In the genomic region with DNA sequence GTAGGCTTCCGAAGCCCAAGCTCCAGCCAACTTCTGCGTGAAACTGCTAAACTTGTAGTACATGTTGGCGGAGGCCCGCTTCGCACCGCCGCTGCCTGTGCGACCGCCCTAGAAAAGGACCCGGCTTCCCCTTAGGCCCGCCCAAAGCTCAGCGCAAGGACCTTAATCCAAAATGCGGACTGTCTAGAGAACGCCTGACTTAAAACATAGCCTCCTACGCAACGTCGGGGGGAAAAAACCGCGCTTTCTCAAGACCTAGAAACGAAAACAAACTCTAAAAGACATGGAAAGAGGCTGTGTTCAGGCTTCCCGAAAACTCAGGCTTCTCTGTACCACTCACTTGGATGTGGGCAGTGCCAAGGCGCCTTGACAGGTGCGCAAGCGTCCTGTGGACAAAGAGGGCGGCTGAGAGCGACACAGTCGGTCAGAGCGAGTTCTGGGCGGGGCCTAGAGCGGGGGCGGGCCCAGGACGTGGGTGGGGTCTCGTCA, we compare ENCODE assay signal across 8 mouse cellular contexts. TPM values are rescaled to one million over a fixed set of nuclear protein-coding genes. Genes with fewer than 3 reads are reported as not detected.
A peak's percentile ranks its signal among the peaks of the same experiment; 100 is the strongest.
DNase-seq lines count a peak whose midpoint lies in the region; ATAC-seq and TF ChIP-seq lines count a peak whose summit lies in the region.

No protein-coding gene starts in this region.

- peak overlapping the region; percentile 84 for H3K27ac ChIP-seq in heart, embryonic 11.5 days (ENCODE audit: low read depth, low read length)
- H3K27ac ChIP-seq in kidney, embryonic 16.5 days (ENCODE audit: low read length): peak overlapping the region; percentile 86
- peak overlapping the region; percentile 90 for H3K27ac ChIP-seq in liver, adult 2 months (replicated peaks; ENCODE audit: insufficient read depth, low read depth, low read length)

- H3K27me3 ChIP-seq in C2C12 (ENCODE audit: control insufficient read depth, insufficient read depth, insufficient read length) (no peaks in the 10 kb centered on the region), myocyte (ENCODE audit: control insufficient read depth, insufficient read depth, insufficient read length) (no peaks in the 10 kb centered on the region)
- H3K27me3 ChIP-seq in erythroblast, embryonic 14.5 days (ENCODE audit: control insufficient read depth): no peaks in the 10 kb centered on the region
- H3K27me3 ChIP-seq in heart, embryonic 11.5 days (ENCODE audit: control insufficient read depth, insufficient read depth, low read length): no peaks in the 10 kb centered on the region
- no peaks in the 10 kb centered on the region for H3K27me3 ChIP-seq in kidney, embryonic 16.5 days (ENCODE audit: insufficient read depth, low read length)
- H3K27me3 ChIP-seq in liver, adult 2 months (ENCODE audit: control insufficient read depth, insufficient read depth, low read length): no peaks in the 10 kb centered on the region
- no peaks in the 10 kb centered on the region for H3K27me3 ChIP-seq in splenic B cell, adult 2 months (ENCODE audit: control insufficient read depth, insufficient read depth, low read length, poor library complexity, severe bottlenecking)

- H3K79me2 ChIP-seq in C2C12 (ENCODE audit: control insufficient read depth, insufficient read depth) (peaks cover 50% of the 10 kb centered on the region), myocyte (ENCODE audit: control insufficient read depth, insufficient read depth) (peaks cover 47% of the 10 kb centered on the region)
- H3K79me2 ChIP-seq in liver, adult 2 months (ENCODE audit: control insufficient read depth, insufficient read depth, low read length): peaks cover 29% of the 10 kb centered on the region

- DNase-seq in brain, embryonic 14.5 days (ENCODE audit: low read depth): peak; percentile 98
- peak; percentile 85 for DNase-seq in liver, adult 2 months (ENCODE audit: extremely low read depth, low read depth, low spot score)
- peak; percentile 94 for DNase-seq in splenic B cell, adult 2 months (ENCODE audit: low read depth, low spot score)

- peak overlapping the region; percentile 80 for H3K4me2 ChIP-seq in heart, embryonic 11.5 days
- H3K4me2 ChIP-seq in kidney, embryonic 16.5 days (replicated peaks; ENCODE audit: low read depth, low read length): peak overlapping the region; percentile 68
- peak overlapping the region; percentile 82 for H3K4me2 ChIP-seq in myocyte (ENCODE audit: low read depth)

- under 1% methylated on average over 33 of the region's 33 CpGs for WGBS in heart, embryonic 11.5 days (ENCODE audit: insufficient replicate concordance)
- under 1% methylated on average over 33 of the region's 33 CpGs for WGBS in kidney, embryonic 16.5 days
- under 1% methylated on average over 33 of the region's 33 CpGs for WGBS in liver, adult 2 months

- H3K36me3 ChIP-seq in C2C12 (ENCODE audit: control insufficient read depth, insufficient read depth) (peaks cover 16% of the 10 kb centered on the region), myocyte (ENCODE audit: control insufficient read depth, insufficient read depth) (no peaks in the 10 kb centered on the region)
- peaks cover 7% of the 10 kb centered on the region for H3K36me3 ChIP-seq in erythroblast, embryonic 14.5 days (ENCODE audit: control insufficient read depth)
- no peaks in the 10 kb centered on the region for H3K36me3 ChIP-seq in heart, embryonic 11.5 days (ENCODE audit: control insufficient read depth, insufficient read depth, low read length)
- H3K36me3 ChIP-seq in kidney, embryonic 16.5 days (ENCODE audit: insufficient read depth, low read length): no peaks in the 10 kb centered on the region
- H3K36me3 ChIP-seq in liver, adult 2 months (ENCODE audit: control insufficient read depth, insufficient read depth, low read length): no peaks in the 10 kb centered on the region
- H3K36me3 ChIP-seq in splenic B cell, adult 2 months (ENCODE audit: control insufficient read depth, insufficient read depth, low read length, poor library complexity, severe bottlenecking): no peaks in the 10 kb centered on the region

- peak overlapping the region; percentile 98 for H3K9ac ChIP-seq in heart, embryonic 11.5 days (ENCODE audit: low read depth, low read length)
- H3K9ac ChIP-seq in kidney, embryonic 16.5 days (replicated peaks; ENCODE audit: low read length): peak overlapping the region; percentile 86
- peak overlapping the region; percentile 89 for H3K9ac ChIP-seq in liver, adult 2 months (ENCODE audit: low read depth, low read length)

- peaks cover 49% of the 10 kb centered on the region for H3K4me1 ChIP-seq in erythroblast, embryonic 14.5 days (ENCODE audit: control insufficient read depth)
- peaks cover 10% of the 10 kb centered on the region for H3K4me1 ChIP-seq in heart, embryonic 11.5 days (ENCODE audit: control insufficient read depth, insufficient read depth, low read length)
- peaks cover 12% of the 10 kb centered on the region for H3K4me1 ChIP-seq in kidney, embryonic 16.5 days (ENCODE audit: insufficient read depth, low read length)
- H3K4me1 ChIP-seq in liver, adult 2 months (ENCODE audit: control insufficient read depth, insufficient read depth, low read length): peaks cover 9% of the 10 kb centered on the region

- peaks cover 7% of the 10 kb centered on the region for H3K9me3 ChIP-seq in erythroblast, embryonic 14.5 days (ENCODE audit: control insufficient read depth, low read length)
- no peaks in the 10 kb centered on the region for H3K9me3 ChIP-seq in heart, embryonic 11.5 days (replicated peaks; ENCODE audit: control insufficient read depth, low read length)
- H3K9me3 ChIP-seq in kidney, embryonic 16.5 days (ENCODE audit: low read length): no peaks in the 10 kb centered on the region

- no peak for TF ChIP-seq CTCF in C2C12 (IDR thresholded peaks at IDR 0.05; ENCODE audit: control insufficient read depth, insufficient read depth, insufficient read length)
- TF ChIP-seq CTCF in brain, embryonic 14.5 days (IDR thresholded peaks at IDR 0.05; ENCODE audit: borderline replicate concordance, extremely low read depth, insufficient read depth, insufficient read length): no peak
- no peak for TF ChIP-seq CTCF in liver, adult 2 months (IDR thresholded peaks at IDR 0.05; ENCODE audit: low read depth, low read length)

- peak; percentile 96 for ATAC-seq in heart, embryonic 11.5 days (replicated peaks; ENCODE audit: insufficient number of reproducible peaks, low FRiP score, low TSS enrichment)
- ATAC-seq in kidney, embryonic 16.5 days (ENCODE audit: low FRiP score, low TSS enrichment): peak; percentile 98

- peak overlapping the region; percentile 96 for H3K4me3 ChIP-seq in C2C12 (ENCODE audit: insufficient read depth, poor library complexity, severe bottlenecking)
- peak overlapping the region; percentile 88 for H3K4me3 ChIP-seq in erythroblast, embryonic 14.5 days (replicated peaks)
- peak overlapping the region; percentile 99 for H3K4me3 ChIP-seq in heart, embryonic 11.5 days (ENCODE audit: low read depth, low read length)
- peak overlapping the region; percentile 68 for H3K4me3 ChIP-seq in kidney, embryonic 16.5 days (ENCODE audit: low read length)
- peak overlapping the region; percentile 62 for H3K4me3 ChIP-seq in liver, adult 2 months (ENCODE audit: insufficient read depth, low read depth, low read length)
- peak overlapping the region; percentile 97 for H3K4me3 ChIP-seq in myocyte

- peaks cover 48% of the 10 kb centered on the region for H3K79me3 ChIP-seq in C2C12 (ENCODE audit: low read depth)

- TF ChIP-seq POLR2A in brain, embryonic 14.5 days (IDR thresholded peaks at IDR 0.05; ENCODE audit: borderline replicate concordance, extremely low read depth, insufficient read depth, insufficient read length, poor library complexity, severe bottlenecking): peak; percentile 31; the same call in 1 of the 2 replicates
- peak; percentile 71 for TF ChIP-seq POLR2A in liver, adult 2 months (IDR thresholded peaks at IDR 0.05; ENCODE audit: extremely low read depth, insufficient read depth, low read length)
- no peak for TF ChIP-seq POLR2A in myocyte (IDR thresholded peaks at IDR 0.05; ENCODE audit: insufficient read length, low read depth)

- H3ac ChIP-seq in C2C12 (ENCODE audit: control insufficient read depth, insufficient read length, low read depth): peak overlapping the region; percentile 76
- H3ac ChIP-seq in myocyte (ENCODE audit: control insufficient read depth, insufficient read length): peak overlapping the region; percentile 73

TF ChIP-seq in C2C12, 6 proteins besides CTCF, POLR2A, EP300 and RAD21:
- TF ChIP-seq MAX (IDR thresholded peaks at IDR 0.05) (peak; percentile 96), MYOD1 (IDR thresholded peaks at IDR 0.05; ENCODE audit: control insufficient read depth, insufficient read length, low read depth) (no peak)

TF ChIP-seq in myocyte, 11 proteins besides CTCF, POLR2A, EP300 and RAD21:
- TF ChIP-seq MAX (IDR thresholded peaks at IDR 0.05; ENCODE audit: low read depth) (peak; percentile 97), POLR2AphosphoS2 (IDR thresholded peaks at IDR 0.05; ENCODE audit: insufficient read length, low read depth) (no peak), USF1 (IDR thresholded peaks at IDR 0.05; ENCODE audit: low read depth) (no peak), MYOG (IDR thresholded peaks at IDR 0.05; ENCODE audit: control insufficient read depth in 1 of 3, insufficient read depth in 1 of 3, insufficient read length in 2 of 3, low read depth in 2 of 3) (peak in 1 of 3 experiments; percentile 39), MYOD1 (IDR thresholded peaks at IDR 0.05; ENCODE audit: control insufficient read depth in 1 of 3, insufficient read length in 2 of 3, low read depth in 2 of 3) (peak in 1 of 3 experiments; percentile 51), E2F4 (IDR thresholded peaks at IDR 0.05; ENCODE audit: insufficient read depth) (no peak), SRF (IDR thresholded peaks at IDR 0.05; ENCODE audit: control insufficient read depth, insufficient read length, low read depth) (no peak)

RNA-seq across cellular contexts. Expression of a gene that starts 2.9 kb away (rescaled TPM):
- polyA plus RNA-seq in C2C12 (2012; fragmentation: generic; extraction: Trizol) (198 TPM), myocyte (2012; fragmentation: generic; extraction: Trizol) (298 TPM)
- polyA plus RNA-seq in brain, embryonic 14.5 days (2012; rRNA removed): 246 and 257 TPM in 2 replicates
- 4.1 and 7.3 TPM in 2 replicates for polyA plus RNA-seq in erythroblast, embryonic 14.5 days (2012)
- polyA plus RNA-seq in heart, embryonic 11.5 days (2014; fragmentation: Nextera tagmentation; extraction: Ambion mirVana): 202 and 217 TPM in 2 replicates
- polyA plus RNA-seq in kidney, embryonic 16.5 days (2015; fragmentation: Nextera tagmentation; extraction: Ambion mirVana): 186 and 196 TPM in 2 replicates
- 184 and 203 TPM in 2 replicates for total RNA-seq in liver, adult 2 months (2014; rRNA removed)
- polyA plus RNA-seq in liver, adult 2 months (2012; rRNA removed): 88.8 and 114 TPM in 2 replicates

Comparison
In these comparisons a context has a peak if more than half of its experiments do, and no peak if none do; other contexts are left out.
1. Peak in every context shown above with its lines: DNase-seq, ATAC-seq, H3K4me3 ChIP-seq and H3K27ac ChIP-seq.
2. RNA of a gene that starts 2.9 kb away (polyA plus RNA-seq): 298 TPM in myocyte (single experiment), 246 to 257 TPM in brain, embryonic 14.5 days, 202 to 217 TPM in heart, embryonic 11.5 days, 198 TPM in C2C12 (single experiment), 186 to 196 TPM in kidney, embryonic 16.5 days and 88.8 to 114 TPM in liver, adult 2 months; 4.1 to 7.3 TPM in erythroblast, embryonic 14.5 days; every median in the first group is over 10 times any median in the second.